Mouse (Mus musculus): ENCODE data around the gene Bud23.
A peak's percentile ranks its signal among the peaks of the same experiment; 100 is the strongest.
"Not testable (repeated sequence)": the region's sequence is repeated elsewhere in the genome, so short reads cannot be mapped to it uniquely, and the experiment has no call there.

The Bud23 gene

DNA sequence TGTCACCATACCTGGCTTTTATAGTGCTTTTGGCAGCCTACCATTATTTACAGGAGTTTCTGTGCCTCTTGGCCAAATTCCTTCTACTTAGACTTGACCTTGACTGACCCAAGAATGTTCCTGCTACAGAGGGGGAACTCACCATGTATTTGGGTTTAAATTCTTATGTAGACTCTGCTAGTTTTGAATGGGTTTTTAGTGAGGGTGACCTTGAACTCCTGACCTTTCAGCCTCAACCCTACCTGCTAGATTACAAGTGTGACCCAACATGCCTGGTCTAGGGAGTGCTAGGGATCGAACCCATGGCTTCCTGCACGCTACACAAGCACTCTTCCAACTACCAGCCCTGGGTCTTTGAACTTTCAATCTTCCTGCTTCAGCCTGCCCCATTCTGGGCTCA is 7.3 kb upstream of the Bud23 start:
- no peak for DNase-seq (ENCODE audit: low spot score in 2 of 2)

DNA sequence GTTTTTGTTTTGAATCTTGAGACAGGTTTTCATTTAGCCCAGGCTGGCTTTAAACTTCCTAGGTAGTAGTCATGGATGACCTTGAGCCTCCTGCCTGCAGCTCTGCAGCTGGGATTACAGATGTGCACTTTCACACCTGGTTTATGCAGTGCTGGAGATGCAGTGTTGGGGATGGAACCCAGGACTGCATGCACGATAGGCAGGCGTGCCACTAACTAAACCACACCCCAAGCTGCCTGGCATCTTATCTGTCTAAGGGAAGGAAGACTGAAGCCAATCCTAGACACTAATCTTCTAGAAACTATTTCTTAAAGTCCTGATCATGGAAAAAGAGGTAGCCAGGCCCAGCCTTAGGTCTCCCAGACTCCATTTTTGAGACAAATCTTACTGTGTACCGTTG is 5.7 kb upstream of the Bud23 start:
- no peak for DNase-seq (ENCODE audit: low spot score in 2 of 2)

DNA sequence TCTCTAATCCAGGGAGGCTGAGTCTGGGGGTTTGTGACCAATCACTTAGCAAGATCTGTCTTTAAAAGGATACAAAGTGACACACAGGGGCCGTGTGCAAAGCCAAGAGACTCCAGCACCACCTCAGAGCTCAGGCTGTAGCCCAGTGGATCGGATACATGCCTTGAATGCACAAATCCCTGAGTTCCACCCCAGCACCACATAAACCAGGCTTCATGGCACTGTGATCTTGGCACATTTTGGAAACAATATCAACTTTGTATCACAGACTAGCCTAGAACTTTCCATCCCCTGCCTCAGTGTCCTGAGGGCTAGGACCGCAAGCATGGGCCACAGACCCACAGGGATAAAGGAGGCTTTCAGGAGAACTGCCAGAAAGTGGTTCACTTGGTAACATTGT is 1.2 kb upstream of the Bud23 start:
- no peak for DNase-seq (ENCODE audit: low spot score in 2 of 2)

DNA sequence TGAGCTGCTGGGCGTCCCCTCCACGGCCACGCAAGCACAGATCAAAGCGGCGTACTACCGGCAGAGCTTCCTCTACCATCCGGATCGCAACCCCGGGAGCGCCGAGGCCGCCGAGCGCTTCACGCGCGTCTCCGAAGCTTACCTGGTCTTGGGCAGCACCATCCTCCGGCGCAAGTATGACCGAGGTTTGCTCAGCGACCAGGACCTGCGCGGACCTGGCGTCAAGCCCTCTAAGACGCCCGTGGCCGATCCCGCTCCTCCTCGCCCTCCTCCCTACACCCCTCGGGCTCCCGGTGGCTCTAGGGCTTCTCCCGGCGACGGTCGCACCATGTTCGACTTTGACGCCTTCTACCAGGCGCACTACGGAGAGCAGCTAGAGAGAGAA is 385 bp downstream of the Bud23 start:
- DNase-seq (ENCODE audit: low spot score in 2 of 2): no peak

DNA sequence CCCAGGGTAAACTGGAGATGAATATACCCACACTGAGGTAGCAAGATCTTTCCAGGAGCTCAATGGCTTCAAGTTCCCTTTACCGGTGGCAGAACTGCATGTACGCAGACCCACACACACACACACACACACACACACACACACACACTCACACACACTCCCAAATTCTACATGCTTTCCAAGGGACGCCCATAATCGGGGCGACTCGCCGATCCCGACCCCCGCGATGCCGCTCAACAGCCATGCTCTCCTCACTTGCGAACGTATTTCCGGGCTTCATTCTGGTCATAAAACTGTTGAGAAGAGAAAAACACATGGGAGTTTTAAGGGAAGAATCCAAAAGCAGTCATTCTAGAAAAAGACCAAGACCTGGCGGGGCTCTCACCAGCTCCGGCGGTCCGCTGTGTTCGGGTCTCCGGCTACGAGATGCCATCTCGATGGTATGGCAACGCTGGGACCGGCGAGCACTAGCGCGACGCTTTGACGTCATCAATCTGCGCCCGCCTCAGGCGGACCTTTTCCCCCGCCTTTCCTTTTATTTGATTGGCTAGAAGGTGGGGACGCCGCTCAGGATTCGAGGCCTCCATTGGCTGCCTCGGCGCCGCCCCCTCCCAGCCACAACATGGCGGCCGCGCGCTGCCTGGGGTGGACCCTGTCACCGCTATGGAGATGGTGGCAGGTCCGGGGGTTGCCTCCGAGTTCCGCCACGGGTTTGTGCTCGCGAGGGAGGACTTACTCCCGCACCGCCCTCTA is 954 bp downstream of the Bud23 start, which contains the start of gene Dnajc30:
Dnajc30 (plus strand) TSS at position 574 of the 753 bp plus-strand sequence.
- peak; percentile 95 to 98 for DNase-seq (ENCODE audit: low spot score in 2 of 2)

DNA sequence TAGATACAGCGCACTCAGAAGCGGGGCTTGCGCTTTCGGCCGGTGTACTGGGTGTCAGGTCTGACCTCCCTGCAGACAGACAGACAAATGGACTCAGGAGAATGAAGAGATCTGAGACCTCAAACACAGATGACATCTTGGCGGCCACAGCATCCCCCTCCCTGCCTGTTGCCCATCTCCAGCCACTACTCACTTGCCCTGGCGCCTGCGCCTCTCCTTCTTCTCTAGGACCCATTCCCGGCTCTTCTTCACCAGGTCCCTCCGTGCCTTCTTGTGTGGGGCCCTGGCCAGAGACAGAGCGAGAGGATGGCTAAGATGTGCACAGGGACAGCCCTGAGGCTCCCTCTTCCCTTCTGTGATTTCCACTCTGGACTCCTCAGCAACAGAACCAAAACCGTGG is 11.4 kb downstream of the Bud23 start:
- no peak for DNase-seq (ENCODE audit: low spot score in 2 of 2)

DNA sequence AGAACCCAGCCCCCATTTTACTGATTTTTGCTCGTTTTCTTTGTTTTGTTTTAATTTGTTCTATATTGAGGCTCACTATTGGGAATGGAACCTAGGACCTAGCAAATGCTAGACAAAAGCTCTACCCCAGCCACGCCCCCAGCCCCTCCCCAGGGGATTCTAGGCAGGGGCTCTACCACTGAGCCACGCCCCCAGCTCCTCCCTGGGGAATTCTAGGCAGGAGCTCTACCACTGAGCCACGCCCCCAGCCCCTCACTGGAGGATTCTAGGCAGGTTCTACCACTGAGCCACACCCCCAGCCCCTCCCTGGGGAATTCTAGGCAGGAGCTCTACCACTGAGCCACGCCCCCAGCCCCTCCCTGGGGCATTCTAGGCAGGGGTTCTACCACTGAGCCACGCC is 15.5 kb downstream of the Bud23 start:
- DNase-seq (ENCODE audit: low spot score in 2 of 2): not testable (repeated sequence)

DNA sequence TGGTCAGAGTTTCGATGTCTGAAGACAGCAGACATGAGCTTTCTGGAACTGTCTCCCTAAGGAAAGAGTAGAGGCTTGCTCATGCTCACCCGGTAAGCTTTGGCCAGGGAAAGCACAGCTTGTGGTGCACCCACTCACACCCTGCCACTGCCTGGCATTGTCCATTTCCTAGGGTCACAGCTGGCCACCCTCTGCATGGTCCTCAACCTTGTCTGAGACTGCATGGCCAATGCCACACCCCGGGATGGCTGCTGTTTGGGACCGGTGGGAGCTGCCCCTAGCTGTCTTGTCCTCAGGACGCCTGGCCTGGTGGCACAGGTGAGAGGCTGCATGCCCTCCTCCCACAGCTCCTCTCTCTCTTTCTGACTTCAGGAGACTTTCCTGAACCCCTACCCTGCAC is 16.2 kb downstream of the Bud23 start:
- DNase-seq (ENCODE audit: low spot score in 2 of 2): no peak

DNA sequence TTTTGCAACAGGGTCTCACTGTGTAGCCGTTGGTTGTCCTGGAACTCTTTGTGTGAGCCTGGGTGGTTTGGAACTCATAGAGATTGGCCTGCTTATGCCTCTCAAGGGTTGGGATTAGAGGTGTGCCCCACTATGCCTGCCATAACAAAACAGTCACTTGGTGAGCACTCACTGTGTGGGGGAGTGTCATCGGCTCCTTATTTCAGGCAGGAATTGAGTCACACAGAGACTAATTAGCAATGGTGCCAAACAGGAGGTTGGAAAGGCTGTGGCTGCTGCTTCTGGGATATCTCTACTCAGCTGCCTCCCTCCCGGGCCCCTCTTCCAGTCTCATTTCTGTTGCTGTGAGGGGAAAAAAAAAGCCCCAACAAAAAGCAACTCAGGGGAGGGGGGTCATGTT is 20.2 kb downstream of the Bud23 start:
- DNase-seq (ENCODE audit: low spot score in 2 of 2): peak in 1 of 2 experiments; percentile 46

DNA sequence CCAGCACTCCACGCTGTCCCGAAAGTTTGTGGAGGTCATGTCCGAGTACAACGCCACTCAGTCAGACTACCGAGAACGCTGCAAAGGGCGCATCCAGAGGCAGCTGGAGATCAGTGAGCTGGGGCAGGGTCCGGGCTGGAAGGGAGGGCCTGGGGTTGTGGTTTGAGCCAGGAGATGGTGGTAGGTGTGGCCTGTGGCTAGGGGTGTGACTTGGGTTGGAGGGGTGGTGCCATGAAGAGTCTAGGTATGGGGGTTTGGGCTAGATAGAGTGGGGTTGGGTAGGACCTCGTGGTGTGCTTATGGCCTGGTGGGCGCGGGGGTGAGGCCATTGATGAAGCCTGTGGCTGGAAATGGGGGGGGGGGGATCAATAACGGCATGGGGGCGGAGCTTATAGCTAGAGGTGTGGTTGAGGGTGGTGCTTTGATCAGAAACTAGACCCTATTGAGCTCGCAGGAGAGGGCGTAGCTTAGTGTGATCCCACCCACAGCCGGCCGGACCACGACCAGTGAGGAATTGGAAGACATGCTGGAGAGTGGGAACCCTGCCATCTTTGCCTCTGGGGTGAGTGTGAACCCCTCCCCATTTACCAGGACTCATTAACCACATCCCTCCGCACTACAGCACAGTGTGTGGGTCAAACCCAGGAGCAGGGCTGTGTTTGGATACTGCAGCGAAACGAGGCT is 22.5 kb downstream of the Bud23 start:
- no peak for DNase-seq (ENCODE audit: low spot score in 2 of 2)

DNA sequence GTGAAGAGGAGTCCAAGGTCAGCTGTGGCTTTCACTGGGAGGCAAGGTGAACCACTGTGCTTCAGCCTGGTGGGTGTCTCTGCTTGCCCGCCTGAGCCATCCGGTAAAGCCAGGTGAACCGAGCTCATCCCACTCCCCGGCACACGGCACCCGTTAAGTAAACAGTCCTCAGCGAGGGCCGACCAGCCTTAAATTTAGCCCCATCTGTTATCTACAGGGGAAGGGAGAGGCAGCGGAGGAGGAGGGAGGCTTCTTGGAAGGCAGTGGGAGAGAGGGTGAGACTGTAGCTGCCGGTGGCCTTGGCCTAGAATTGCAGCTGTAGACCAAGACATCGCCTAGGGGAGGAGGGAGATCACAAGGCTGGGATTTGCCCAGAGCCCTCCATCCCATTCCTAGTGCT is 24.0 kb downstream of the Bud23 start:
- peak in 1 of 2 experiments; percentile 69 for DNase-seq (ENCODE audit: low spot score in 2 of 2)

DNA sequence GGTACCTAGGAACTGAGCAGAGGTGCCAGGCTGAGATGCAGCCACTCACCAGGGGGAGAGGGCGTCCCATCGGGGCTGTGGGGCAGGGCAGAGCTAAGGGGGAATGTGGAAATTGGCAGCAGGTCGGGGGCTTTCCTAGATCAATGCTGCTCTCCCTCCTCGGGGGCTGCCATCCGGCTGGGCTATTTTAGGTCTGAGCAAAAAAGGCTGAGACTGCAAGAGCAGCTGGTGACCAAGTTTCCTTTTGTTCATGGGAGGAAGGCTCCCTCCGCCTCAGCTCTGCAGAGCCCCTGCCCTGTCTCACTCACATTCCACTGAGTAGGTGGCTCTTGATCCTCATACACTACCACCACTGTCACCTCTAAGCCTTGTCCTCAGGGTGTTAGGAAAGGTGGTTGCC is 24.7 kb downstream of the Bud23 start:
- peak in 1 of 2 experiments; percentile 53 for DNase-seq (ENCODE audit: low spot score in 2 of 2)

DNA sequence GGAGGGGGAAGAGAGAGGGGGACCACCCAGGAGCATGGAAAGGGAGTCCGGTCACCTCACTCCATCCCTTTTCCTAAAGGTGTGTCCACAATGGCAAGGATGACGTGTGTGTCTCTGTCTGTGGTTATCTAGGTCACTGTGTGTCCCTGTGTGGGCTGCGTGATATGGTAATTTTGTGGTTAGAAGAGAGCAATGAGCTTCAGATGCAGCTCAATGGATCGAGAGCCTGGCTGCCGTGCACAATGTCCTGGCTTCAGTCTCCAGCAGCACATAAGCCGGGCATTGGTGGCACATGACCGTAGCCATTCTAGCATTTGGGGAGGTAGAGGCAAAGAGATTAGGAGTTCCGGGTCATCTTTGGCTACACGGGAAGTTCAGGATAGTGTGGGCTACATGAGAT is 25.2 kb downstream of the Bud23 start:
- peak in 1 of 2 experiments; percentile 42 for DNase-seq (ENCODE audit: low spot score in 2 of 2)

DNA sequence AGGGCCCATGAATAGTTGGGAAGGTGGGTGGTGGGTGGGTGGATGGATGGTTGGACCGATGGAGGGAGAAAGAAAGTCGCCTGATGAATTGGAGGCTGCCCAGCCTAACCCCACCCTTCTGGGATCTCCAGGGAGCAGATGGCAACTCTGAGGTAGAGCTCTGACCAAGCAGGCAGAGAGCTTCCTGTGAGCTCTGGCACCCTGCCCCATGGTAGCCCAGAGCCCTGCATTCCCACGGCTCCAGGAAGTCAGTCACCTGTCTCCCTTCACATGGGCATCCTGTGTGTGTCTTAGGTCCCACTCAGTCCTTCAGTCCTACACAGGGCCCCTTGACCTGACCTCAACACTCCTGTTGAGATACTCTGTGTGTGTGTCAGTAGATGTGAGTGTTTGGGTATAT is 26.8 kb downstream of the Bud23 start:
- no peak for DNase-seq (ENCODE audit: low spot score in 2 of 2)

DNA sequence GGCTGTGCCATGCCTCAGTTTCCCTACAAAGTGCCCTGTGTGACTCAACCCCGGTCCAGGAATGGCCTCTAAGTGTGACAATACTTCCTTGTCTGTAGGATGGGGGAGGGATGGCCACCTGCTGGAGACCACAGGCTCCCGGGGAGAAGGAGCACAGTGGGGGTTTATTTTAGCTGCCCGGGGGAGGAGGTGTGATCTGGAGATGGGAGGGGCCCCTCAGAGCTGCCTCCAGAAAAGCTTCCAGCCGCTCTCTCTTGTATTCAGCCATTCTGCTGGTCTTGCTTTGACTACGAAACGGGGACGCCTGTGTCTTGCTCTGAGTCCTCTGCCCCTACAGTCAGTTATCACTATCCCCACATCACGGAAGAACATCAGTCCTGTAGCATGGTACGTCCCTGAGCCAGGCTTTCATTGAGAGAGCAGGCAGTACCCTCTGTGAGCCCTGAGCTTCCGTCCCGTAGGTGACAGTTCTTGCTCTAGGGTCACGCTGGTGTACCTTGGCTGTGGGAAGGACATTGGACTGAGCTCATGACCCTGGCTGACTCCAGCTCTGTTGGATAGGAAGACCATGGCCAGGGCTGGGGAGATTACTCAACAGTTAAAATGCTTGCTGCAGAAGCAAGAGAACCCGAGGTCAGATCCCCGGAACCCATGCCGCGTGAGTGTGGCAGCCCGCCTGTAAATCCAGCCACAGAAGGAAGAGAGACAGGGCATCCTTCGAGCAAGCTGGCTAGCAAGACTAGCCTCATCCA is 29.0 kb downstream of the Bud23 start:
- peak in 1 of 2 experiments; percentile 79 for DNase-seq (ENCODE audit: low spot score in 2 of 2)

DNA sequence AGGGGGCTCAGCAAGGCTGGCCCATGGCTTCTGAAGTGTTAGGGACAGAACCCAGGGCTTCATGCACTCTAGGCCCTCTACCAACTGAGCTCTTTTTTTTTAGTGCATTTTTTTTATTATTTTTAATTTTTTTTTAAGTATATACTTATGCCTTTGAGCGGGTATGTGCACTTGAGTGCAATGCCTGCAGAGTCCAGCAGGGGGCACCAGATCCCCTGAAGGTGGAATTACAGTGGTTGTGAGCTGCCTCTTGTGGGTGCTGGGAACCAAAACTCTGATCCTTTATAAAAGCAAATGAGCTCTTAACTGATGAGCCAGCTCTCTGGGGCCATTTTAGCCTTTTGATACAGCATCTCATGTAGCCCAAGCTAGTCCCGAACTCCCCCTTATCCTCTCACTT is 30.2 kb downstream of the Bud23 start:
- no peak for DNase-seq (ENCODE audit: low spot score in 2 of 2)

DNA sequence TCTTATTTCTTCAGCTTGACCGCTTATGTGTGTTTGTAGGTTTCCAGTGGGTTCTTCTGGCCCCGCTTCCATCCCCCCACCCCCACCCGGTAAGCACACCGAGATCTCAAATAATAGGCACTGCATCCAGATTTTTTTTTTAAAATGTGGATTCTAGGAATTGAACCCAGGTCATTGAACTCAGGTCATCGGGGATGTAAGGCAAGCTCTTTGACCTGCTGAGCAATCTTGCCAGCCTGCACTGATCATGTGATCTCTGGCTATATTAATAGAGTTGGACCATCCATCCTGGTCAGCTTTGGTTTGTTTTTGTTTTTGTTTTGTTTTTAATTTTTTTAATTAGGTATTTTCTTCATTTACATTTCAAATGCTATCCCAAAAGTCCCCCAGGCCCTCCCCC is 32.2 kb downstream of the Bud23 start:
- no peak for DNase-seq (ENCODE audit: low spot score in 2 of 2)

DNA sequence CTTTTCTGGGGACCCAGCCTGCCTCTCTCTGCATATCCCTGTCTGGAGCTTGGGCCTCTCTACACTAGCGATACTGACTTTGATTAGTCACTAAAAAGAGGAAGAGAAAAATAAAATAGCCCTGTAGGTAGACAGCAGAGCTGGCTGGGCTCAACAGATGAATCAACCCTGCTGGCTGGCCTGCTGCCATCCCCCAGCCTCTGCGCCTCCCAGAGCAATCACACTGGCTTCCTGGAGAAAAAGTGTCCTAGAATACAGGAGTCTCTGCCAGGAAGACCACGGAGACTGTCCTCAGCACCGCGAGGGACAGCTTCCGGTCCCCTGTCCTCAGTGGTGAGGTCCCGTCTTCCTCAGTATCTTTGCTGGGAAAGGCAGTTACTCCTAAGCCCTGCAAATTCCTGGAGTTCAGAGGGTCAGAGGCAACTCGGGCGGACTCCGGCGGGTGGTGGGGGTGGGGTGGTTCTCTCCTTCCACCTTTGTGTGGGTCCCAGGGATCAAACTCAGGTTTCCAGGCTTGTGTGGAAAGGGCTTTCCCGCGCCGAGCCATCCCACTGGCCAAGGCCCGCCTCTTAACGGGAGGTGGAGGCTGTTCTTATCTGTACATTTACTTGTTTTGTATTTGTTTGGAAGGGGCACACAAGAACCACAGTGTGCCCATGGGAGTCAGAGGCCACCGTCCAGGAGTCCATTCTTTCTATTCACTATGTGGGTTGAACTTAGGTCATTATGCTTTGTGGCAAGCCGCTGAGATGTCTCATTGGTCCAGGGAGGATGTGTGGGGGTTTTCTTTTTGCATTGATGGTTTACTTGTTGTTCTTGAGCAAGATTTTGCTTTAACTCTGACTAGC is 35.5 kb downstream of the Bud23 start:
- peak in 1 of 2 experiments; percentile 80 for DNase-seq (ENCODE audit: low spot score in 2 of 2)

DNA sequence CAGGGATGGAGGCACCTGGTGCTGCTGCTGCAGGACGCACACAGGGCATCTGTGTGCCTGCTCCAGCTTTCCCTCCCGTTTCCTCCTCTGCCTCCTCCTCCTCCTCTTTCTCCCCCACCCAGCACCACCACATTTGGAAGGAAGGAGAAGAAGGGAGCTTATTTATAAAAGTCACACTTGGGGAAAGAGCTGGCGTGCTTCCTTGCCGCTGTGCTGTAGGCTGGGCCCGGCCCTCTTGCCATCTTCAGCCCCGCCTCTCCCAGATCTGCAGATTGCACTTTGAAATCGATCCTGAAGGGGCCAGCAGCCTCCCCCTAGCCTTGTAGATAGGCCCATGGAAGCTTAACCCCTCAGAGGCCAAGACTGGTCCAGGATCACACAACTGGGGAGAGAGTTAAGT is 38.9 kb downstream of the Bud23 start:
- DNase-seq (ENCODE audit: low spot score in 2 of 2): peak in 1 of 2 experiments; percentile 77

DNA sequence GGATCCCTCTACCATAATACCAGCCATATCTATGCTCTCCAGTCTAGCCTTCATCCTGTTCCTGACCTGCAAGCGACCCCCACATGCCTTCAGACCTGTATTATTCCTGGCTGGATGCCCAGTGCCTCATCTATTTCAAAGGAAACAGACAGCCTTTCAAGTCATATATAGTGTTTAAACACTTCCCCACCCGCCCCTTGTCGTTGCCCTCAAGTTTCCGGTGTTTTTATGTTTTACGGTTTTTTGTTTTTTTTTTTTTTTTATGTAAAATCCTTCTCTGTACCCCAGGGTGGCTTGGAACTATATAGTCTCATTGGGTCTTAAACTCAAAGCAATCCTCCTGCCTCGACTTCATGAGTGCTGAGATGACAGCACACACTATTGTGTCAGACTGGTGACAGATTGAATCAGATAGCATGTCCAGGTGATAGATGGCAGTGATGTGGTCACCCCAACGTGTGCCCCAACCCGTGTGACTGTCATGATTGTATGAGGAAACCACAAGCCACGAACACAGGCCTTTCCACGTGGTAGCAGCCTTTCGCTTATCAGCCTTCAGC is 40.0 kb downstream of the Bud23 start:
- DNase-seq (ENCODE audit: low spot score in 2 of 2): no peak
